Mouse (Mus musculus): ENCODE results near the gene Mxd1. TPM values are rescaled to one million over a fixed set of nuclear protein-coding genes. Genes with fewer than 3 reads are reported as not detected.

The Mxd1 gene
- polyA plus RNA-seq, 1 experiment from 2014 or later, result 53.8 TPM

GRCm38 (mm10) chr6:86640776-86641175 is 28.2 kb downstream of the Mxd1 start:
- peak overlapping the region; percentile 75 for H3K9ac ChIP-seq (ENCODE audit: low read depth, low read length)
- peak overlapping the region; percentile 99 for H3K27ac ChIP-seq (ENCODE audit: low read length)
- peak overlapping the region; percentile 58 for H3K4me2 ChIP-seq (ENCODE audit: low read depth, low read length)
- no peaks in the 10 kb centered on the region for H3K36me3 ChIP-seq (ENCODE audit: control insufficient read depth, insufficient read depth)
- peaks cover 62% of the 10 kb centered on the region for H3K4me1 ChIP-seq (ENCODE audit: control insufficient read depth, low read depth, low read length)
- no peaks in the 10 kb centered on the region for H3K27me3 ChIP-seq (ENCODE audit: control insufficient read depth, insufficient read depth, low read depth, low read length)
- no peaks in the 10 kb centered on the region for H3K9me3 ChIP-seq (replicated peaks; ENCODE audit: control insufficient read depth, low read length)
- no peak for ATAC-seq (ENCODE audit: low read depth)
- peak overlapping the region; percentile 47 for H3K4me3 ChIP-seq (ENCODE audit: low read depth, low read length)
- 82% methylated on average over 8 of the region's 8 CpGs for WGBS (ENCODE audit: insufficient replicate concordance)

DNA sequence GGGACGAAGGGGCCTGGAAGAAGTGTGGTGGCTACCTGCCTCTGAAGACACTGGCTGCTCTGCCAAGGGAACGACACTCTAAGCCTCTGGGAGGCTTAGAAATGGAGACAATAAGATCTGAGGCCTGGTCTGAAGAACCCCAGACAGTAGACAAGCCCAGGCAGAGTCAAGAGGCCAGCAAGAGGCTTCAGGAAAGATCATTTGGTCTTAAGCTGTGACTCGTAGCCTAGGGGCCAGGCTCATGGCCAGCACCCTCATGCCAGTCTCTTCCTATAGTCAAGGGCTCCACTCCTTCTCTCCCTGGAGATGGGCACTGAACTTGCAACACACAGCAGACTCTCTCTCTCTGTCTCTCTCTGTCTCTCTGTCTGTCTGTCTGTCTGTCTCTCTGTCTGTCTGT is 28.8 kb downstream of the Mxd1 start:
- 33% methylated on average over 3 of the region's 3 CpGs for WGBS (ENCODE audit: insufficient replicate concordance)
- H3K4me2 ChIP-seq (ENCODE audit: low read depth, low read length), result peak overlapping the region; percentile 58
- H3K4me3 ChIP-seq (ENCODE audit: low read depth, low read length), result peak overlapping the region; percentile 47
- ATAC-seq (ENCODE audit: low read depth), result peak; percentile 19
- peak overlapping the region; percentile 75 for H3K9ac ChIP-seq (ENCODE audit: low read depth, low read length)
- H3K4me1 ChIP-seq (ENCODE audit: control insufficient read depth, low read depth, low read length), result peaks cover 64% of the 10 kb centered on the region
- no peaks in the 10 kb centered on the region for H3K27me3 ChIP-seq (ENCODE audit: control insufficient read depth, insufficient read depth, low read depth, low read length)
- no peaks in the 10 kb centered on the region for H3K36me3 ChIP-seq (ENCODE audit: control insufficient read depth, insufficient read depth)
- H3K27ac ChIP-seq (ENCODE audit: low read length), result peak overlapping the region; percentile 99
- H3K9me3 ChIP-seq (replicated peaks; ENCODE audit: control insufficient read depth, low read length), result no peaks in the 10 kb centered on the region

GRCm38 (mm10) chr6:86639180-86640160 is 29.5 kb downstream of the Mxd1 start:
- Histone ChIP-seq H3K27me3 (ENCODE audit: control insufficient read depth, insufficient read depth, low read depth, low read length) (no peaks in the 10 kb centered on the region), H3K27ac (ENCODE audit: low read length) (peak overlapping the region; percentile 99), H3K9ac (ENCODE audit: low read depth, low read length) (peak overlapping the region; percentile 75), H3K4me1 (ENCODE audit: control insufficient read depth, low read depth, low read length) (peaks cover 60% of the 10 kb centered on the region), H3K4me3 (ENCODE audit: low read depth, low read length) (peak overlapping the region; percentile 47), H3K4me2 (ENCODE audit: low read depth, low read length) (peak overlapping the region; percentile 58), H3K9me3 (replicated peaks; ENCODE audit: control insufficient read depth, low read length) (no peaks in the 10 kb centered on the region), H3K36me3 (ENCODE audit: control insufficient read depth, insufficient read depth) (no peaks in the 10 kb centered on the region)
- ATAC-seq (ENCODE audit: low read depth), result peak; percentile 89
- WGBS (ENCODE audit: insufficient replicate concordance), result 35% methylated on average over 18 of the region's 18 CpGs

DNA sequence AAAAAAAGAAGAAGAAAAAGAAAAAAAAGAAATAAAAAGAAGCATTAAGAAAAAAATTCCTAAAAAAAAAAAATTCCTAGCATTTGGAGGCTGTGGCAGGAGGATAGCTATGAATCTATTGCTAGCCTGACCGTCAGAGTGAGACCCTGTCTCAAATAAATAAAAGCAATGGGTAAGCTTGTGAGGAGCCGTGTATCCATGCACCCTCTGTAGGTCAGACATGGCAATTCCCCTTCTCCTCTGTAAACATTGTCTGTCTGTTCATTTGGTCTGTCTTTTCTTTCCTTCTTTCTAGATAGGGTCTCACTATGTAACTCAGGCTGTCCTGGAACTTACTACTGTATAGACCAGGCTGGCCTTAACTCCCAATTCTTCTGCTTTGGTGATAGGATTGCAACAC is 30.5 kb downstream of the Mxd1 start:
- Histone ChIP-seq H3K36me3 (ENCODE audit: control insufficient read depth, insufficient read depth) (no peaks in the 10 kb centered on the region), H3K9ac (ENCODE audit: low read depth, low read length) (peak overlapping the region; percentile 44), H3K4me3 (ENCODE audit: low read depth, low read length) (no peak overlapping the region), H3K9me3 (replicated peaks; ENCODE audit: control insufficient read depth, low read length) (no peaks in the 10 kb centered on the region), H3K4me1 (ENCODE audit: control insufficient read depth, low read depth, low read length) (peaks cover 60% of the 10 kb centered on the region), H3K27ac (ENCODE audit: low read length) (peak overlapping the region; percentile 99), H3K4me2 (ENCODE audit: low read depth, low read length) (peak overlapping the region; percentile 21; the same call in 1 of the 2 replicates), H3K27me3 (ENCODE audit: control insufficient read depth, insufficient read depth, low read depth, low read length) (no peaks in the 10 kb centered on the region)
- ATAC-seq (ENCODE audit: low read depth), result no peak
- WGBS (ENCODE audit: insufficient replicate concordance), result 44% methylated on average over 2 of the region's 2 CpGs

GRCm38 (mm10) chr6:86637860-86638259 is 31.1 kb downstream of the Mxd1 start:
- Histone ChIP-seq H3K27me3 (ENCODE audit: control insufficient read depth, insufficient read depth, low read depth, low read length) (no peaks in the 10 kb centered on the region), H3K36me3 (ENCODE audit: control insufficient read depth, insufficient read depth) (no peaks in the 10 kb centered on the region), H3K4me2 (ENCODE audit: low read depth, low read length) (no peak overlapping the region), H3K4me1 (ENCODE audit: control insufficient read depth, low read depth, low read length) (peaks cover 60% of the 10 kb centered on the region), H3K9me3 (replicated peaks; ENCODE audit: control insufficient read depth, low read length) (no peaks in the 10 kb centered on the region), H3K4me3 (ENCODE audit: low read depth, low read length) (no peak overlapping the region), H3K9ac (ENCODE audit: low read depth, low read length) (peak overlapping the region; percentile 67), H3K27ac (ENCODE audit: low read length) (peak overlapping the region; percentile 95)
- ATAC-seq (ENCODE audit: low read depth), result no peak
- WGBS (ENCODE audit: insufficient replicate concordance), result 86% methylated on average over 2 of the region's 2 CpGs

DNA sequence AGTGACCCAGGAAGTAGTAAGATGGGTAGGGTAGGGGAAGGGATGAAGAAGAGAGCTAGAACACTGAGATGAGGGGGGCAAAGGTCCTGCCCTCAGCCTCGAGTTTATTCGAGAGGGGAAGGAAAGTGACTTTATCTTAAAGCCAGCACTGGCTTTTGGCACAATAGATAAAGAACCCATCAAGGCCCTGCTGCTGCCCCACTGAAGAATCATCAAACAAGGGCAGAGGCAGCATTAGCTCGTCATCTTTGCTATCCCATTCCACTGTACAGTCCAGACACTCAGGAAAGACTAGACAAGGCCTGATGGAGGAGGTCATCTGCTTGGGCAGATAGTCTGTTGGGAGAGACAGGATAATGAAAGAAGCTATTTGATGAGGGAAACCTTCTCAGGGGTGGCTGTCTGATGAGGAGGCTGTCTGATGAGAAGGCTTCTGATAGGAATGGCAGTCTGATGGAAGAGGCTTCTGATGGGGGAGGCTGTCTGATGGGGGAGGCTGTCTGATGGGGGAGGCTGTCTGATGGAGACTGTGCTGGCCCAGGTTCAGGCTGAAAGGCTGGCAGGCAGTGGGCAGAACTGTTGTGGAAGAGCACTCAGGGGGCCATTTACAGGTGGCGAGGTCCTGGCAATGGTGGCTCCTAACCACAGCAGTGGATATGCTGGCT is 31.7 kb downstream of the Mxd1 start:
- no peaks in the 10 kb centered on the region for H3K27me3 ChIP-seq (ENCODE audit: control insufficient read depth, insufficient read depth, low read depth, low read length)
- H3K4me2 ChIP-seq (ENCODE audit: low read depth, low read length), result peak overlapping the region; percentile 51
- no peaks in the 10 kb centered on the region for H3K9me3 ChIP-seq (replicated peaks; ENCODE audit: control insufficient read depth, low read length)
- WGBS (ENCODE audit: insufficient replicate concordance), result 23% methylated on average over 4 of the region's 4 CpGs
- peak overlapping the region; percentile 95 for H3K27ac ChIP-seq (ENCODE audit: low read length)
- no peaks in the 10 kb centered on the region for H3K36me3 ChIP-seq (ENCODE audit: control insufficient read depth, insufficient read depth)
- peaks cover 60% of the 10 kb centered on the region for H3K4me1 ChIP-seq (ENCODE audit: control insufficient read depth, low read depth, low read length)
- H3K9ac ChIP-seq (ENCODE audit: low read depth, low read length), result peak overlapping the region; percentile 67
- H3K4me3 ChIP-seq (ENCODE audit: low read depth, low read length), result peak overlapping the region; percentile 3; the same call in 1 of the 2 replicates
- ATAC-seq (ENCODE audit: low read depth), result peak; percentile 51

GRCm38 (mm10) chr6:86636495-86636894 is 32.5 kb downstream of the Mxd1 start:
- no peaks in the 10 kb centered on the region for H3K9me3 ChIP-seq (replicated peaks; ENCODE audit: control insufficient read depth, low read length)
- no peaks in the 10 kb centered on the region for H3K27me3 ChIP-seq (ENCODE audit: control insufficient read depth, insufficient read depth, low read depth, low read length)
- peak overlapping the region; percentile 51 for H3K4me2 ChIP-seq (ENCODE audit: low read depth, low read length)
- WGBS (ENCODE audit: insufficient replicate concordance), result 11% methylated on average over 2 of the region's 2 CpGs
- ATAC-seq (ENCODE audit: low read depth), result peak; percentile 69
- H3K27ac ChIP-seq (ENCODE audit: low read length), result peak overlapping the region; percentile 95
- H3K4me1 ChIP-seq (ENCODE audit: control insufficient read depth, low read depth, low read length), result peaks cover 55% of the 10 kb centered on the region
- no peaks in the 10 kb centered on the region for H3K36me3 ChIP-seq (ENCODE audit: control insufficient read depth, insufficient read depth)
- peak overlapping the region; percentile 67 for H3K9ac ChIP-seq (ENCODE audit: low read depth, low read length)
- H3K4me3 ChIP-seq (ENCODE audit: low read depth, low read length), result no peak overlapping the region

DNA sequence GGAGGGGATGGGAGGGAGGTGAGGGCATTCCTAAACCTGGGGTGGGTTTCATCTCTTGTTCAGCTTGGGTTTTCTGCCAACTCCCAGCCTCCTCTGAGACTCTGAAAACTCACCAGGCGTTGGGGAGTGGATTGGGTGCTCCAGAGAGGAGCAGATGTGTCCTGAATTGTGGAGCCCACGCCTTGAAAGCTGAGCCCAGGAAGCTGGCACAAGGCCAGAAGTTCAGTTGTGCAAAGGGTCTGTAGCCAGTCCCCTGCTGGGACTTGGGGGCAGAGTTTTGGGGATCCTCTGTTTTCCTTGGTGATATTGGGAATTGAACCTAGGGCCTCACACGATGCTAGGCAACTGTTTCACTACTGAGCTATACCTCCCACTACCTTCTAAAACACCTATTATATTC is 38.8 kb downstream of the Mxd1 start:
- no peaks in the 10 kb centered on the region; the same call in 1 of the 2 replicates for H3K4me1 ChIP-seq (ENCODE audit: control insufficient read depth, low read depth, low read length)
- no peaks in the 10 kb centered on the region for H3K9me3 ChIP-seq (replicated peaks; ENCODE audit: control insufficient read depth, low read length)
- H3K4me2 ChIP-seq (ENCODE audit: low read depth, low read length), result no peak overlapping the region
- no peak for ATAC-seq (ENCODE audit: low read depth)
- WGBS (ENCODE audit: insufficient replicate concordance), result 70% methylated on average over 3 of the region's 3 CpGs
- no peak overlapping the region for H3K4me3 ChIP-seq (ENCODE audit: low read depth, low read length)
- no peak overlapping the region for H3K9ac ChIP-seq (ENCODE audit: low read depth, low read length)
- no peak overlapping the region for H3K27ac ChIP-seq (ENCODE audit: low read length)
- no peaks in the 10 kb centered on the region for H3K36me3 ChIP-seq (ENCODE audit: control insufficient read depth, insufficient read depth)
- H3K27me3 ChIP-seq (ENCODE audit: control insufficient read depth, insufficient read depth, low read depth, low read length), result no peaks in the 10 kb centered on the region; the same call in 1 of the 2 replicates
